Mouse (Mus musculus) neural tube, embryonic 11.5 days (tissue): ENCODE data around the gene Tmem169. TPM values are rescaled to one million over a fixed set of nuclear protein-coding genes. Genes with fewer than 3 reads are reported as not detected.

Experiments used
- ATAC-seq: fragments of 200-750 bp; cut with Nextera tagmentation; 2 replicates; pipeline ENCODE4 v1.8.0; 2017; ENCODE audit warnings: moderate number of reproducible peaks, mild to moderate bottlenecking, moderate TSS enrichment, moderate library complexity; ENCODE audit not compliant: insufficient read depth, low FRiP score, low TSS enrichment
- DNase-seq: peaks from one replicate; pipeline ENCODE4 v3.0.0-alpha.2; 2015; ENCODE audit warnings: low spot score
- H3K27ac ChIP-seq: fragments of 300-500 bp; sonication (generic); 2 replicates; pipeline ENCODE4 v1.5.1; 2014; ENCODE audit warnings: low read depth, mild to moderate bottlenecking, low read length
- H3K27me3 ChIP-seq: fragments of 300-500 bp; sonication (generic); 2 replicates; pipeline ENCODE4 v1.6.1; 2014; ENCODE audit warnings: mild to moderate bottlenecking, low read length, mixed read lengths; ENCODE audit not compliant: control insufficient read depth, insufficient read depth
- H3K36me3 ChIP-seq: fragments of 300-500 bp; sonication (generic); 2 replicates; pipeline ENCODE4 v1.6.1; 2014; ENCODE audit warnings: mild to moderate bottlenecking, low read length, moderate library complexity, mixed read lengths; ENCODE audit not compliant: control insufficient read depth, insufficient read depth
- H3K4me1 ChIP-seq: fragments of 300-500 bp; sonication (generic); 2 replicates; pipeline ENCODE4 v1.6.1; 2014; ENCODE audit warnings: low read length, mixed read lengths; ENCODE audit not compliant: control insufficient read depth, insufficient read depth
- H3K4me2 ChIP-seq: fragments of 300-500 bp; sonication (generic); 2 replicates; pipeline ENCODE4 v1.6.1; 2014; ENCODE audit warnings: low read depth, mild to moderate bottlenecking, moderate library complexity
- H3K4me3 ChIP-seq: fragments of 300-500 bp; sonication (generic); 2 replicates; pipeline ENCODE4 v1.5.1; 2014; ENCODE audit warnings: low read depth, low read length
- H3K9ac ChIP-seq: fragments of 300-500 bp; sonication (generic); 2 replicates; pipeline ENCODE4 v1.6.1; 2014; ENCODE audit warnings: mild to moderate bottlenecking, low read length
- H3K9me3 ChIP-seq: fragments of 300-500 bp; sonication (generic); 2 replicates; pipeline ENCODE4 v1.6.1; 2016; ENCODE audit warnings: low read length; ENCODE audit not compliant: control insufficient read depth
- WGBS: fragments of 180-500 bp; shearing (Covaris S2); extraction: QIAGEN DNeasy Blood & Tissue Kit; methylation state at CpG from one replicate; pipeline ENCODE4 v1.1.7; 2014; 5-methylcytosine and 5-hydroxymethylcytosine counted together
- polyA plus RNA-seq: library from polyadenylated mRNA; unstranded; fragments of >200 nt; fragmentation: Nextera tagmentation; extraction: Ambion mirVana; gene quantifications from 2 replicates; pipeline ENCODE4 v1.2.1, GENCODE M21; 2014

Tmem169 gene
- polyA plus RNA-seq, 1 experiment from 2014 or later: 22.6 TPM

DNA sequence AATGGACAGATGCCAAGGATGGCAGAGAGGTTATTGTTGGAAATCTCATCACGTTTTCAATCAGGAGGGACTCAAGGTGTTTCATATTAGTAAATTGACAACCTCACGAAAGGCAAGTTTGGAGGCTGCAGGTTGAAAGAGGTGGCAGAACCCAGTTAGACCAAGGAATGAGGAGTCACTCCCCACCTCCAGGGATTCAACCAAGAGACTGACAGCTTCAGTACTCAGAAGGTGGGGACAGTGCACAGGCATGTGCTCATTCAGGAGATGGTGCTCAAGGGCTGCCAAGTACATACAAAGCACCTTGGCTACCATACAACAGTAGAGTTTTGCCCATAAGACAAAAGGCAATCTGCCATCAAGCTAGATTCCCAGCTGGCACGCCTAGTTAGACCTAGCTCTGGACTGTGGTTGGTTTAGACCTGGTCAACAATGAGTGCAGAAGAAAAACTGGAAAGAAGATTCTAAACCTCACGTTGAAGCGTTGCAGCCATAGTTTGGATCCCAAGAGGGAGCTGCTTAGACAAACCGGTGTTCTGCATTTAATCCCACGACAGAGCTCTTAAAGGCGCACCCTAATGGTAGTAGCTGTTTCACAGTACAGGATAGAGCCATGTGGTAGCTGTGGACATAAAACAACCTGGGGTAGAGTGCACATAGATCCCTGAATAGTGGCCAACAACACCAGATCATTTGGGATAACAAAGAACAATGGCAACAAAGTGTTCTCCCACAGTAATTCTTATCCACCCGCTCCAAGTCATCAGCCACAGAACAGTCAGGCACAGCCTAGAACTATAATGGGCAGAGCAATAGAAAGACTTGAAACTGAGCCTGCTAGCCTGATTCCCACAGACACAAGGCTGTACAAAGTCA is 27.6 kb upstream of the Tmem169 start:
- 82% methylated on average over 9 of the region's 9 CpGs for WGBS
- ATAC-seq: no peak

DNA sequence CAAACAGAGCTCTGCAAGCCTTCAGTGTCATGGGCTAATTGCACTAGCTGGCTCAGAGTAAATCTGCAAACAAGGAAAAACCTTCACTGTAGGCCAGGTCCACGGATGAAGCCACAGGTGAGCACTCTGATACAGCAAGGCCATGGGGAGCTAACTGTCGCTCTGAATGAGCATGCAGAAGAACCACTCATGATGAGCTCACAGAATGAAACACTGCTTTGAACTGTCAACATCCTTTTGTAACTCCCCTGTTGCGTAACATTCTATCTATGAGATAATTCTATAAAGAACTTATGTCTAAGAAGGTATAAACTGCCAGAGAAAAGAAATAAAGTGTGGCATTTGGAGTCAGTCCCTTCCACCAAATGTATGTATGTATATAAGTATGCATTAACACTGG is 21.1 kb upstream of the Tmem169 start:
- ATAC-seq: no peak
- 92% methylated on average over 3 of the region's 3 CpGs for WGBS
- Histone ChIP-seq H3K9me3 (no peaks in the 10 kb centered on the region), H3K27me3 (no peaks in the 10 kb centered on the region), H3K36me3 (no peaks in the 10 kb centered on the region), H3K4me2 (no peak overlapping the region), H3K9ac (no peak overlapping the region), H3K27ac (no peak overlapping the region), H3K4me3 (no peak overlapping the region), H3K4me1 (no peaks in the 10 kb centered on the region)
- no peak for DNase-seq

More for the DNA sequence above, 27.6 kb upstream of the Tmem169 start:
- Histone ChIP-seq H3K27ac (no peak overlapping the region), H3K9ac (peak overlapping the region; percentile 18; the same call in 1 of the 2 replicates), H3K4me1 (no peaks in the 10 kb centered on the region; the same call in 1 of the 2 replicates), H3K4me2 (no peak overlapping the region), H3K4me3 (no peak overlapping the region), H3K36me3 (no peaks in the 10 kb centered on the region), H3K27me3 (no peaks in the 10 kb centered on the region), H3K9me3 (no peaks in the 10 kb centered on the region)
- DNase-seq: no peak

DNA sequence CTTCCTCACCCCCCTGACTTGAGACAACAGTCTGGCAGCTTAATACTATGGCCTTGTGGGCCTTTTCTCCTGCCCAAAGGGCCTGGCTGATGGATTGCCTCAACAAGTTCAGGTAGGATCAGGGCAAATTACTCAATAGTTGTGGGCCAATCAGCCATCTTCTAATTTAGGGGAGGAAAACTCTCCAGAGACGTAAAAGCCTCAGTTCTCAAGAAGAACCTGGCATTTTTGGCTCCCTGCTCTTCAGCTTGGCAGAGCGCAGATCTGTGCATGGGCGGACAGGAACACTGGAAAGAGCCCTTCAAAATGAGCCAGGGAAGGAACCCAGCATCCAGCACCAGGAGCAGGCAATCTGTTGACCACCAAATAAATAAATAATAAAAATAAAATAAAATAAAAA is 6.1 kb upstream of the Tmem169 start:
- no peak for DNase-seq
- Histone ChIP-seq H3K4me2 (no peak overlapping the region), H3K9ac (no peak overlapping the region), H3K9me3 (no peaks in the 10 kb centered on the region), H3K36me3 (no peaks in the 10 kb centered on the region), H3K27ac (no peak overlapping the region), H3K4me3 (no peak overlapping the region), H3K27me3 (no peaks in the 10 kb centered on the region), H3K4me1 (no peaks in the 10 kb centered on the region)
- 90% methylated on average over 3 of the region's 3 CpGs for WGBS
- no peak for ATAC-seq

DNA sequence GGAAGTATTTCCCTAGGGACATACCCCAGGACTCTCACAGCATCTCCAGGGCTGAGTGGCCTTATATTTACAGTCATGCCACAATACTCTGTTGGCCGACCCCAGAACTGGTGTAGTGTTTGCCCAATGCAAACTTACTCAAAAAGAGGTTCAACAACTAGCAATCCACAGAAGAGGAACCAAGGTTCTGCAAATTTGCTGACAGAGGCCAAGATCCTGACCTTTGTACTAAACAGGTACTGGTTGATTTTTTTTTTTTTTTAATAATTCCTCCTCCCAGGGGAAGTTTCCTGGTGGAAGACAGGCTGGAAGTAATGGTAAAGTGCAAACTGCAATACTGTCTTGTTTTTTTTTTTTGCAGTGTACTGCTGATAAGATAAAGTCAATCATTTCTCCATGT is 1.6 kb upstream of the Tmem169 start:
- no peaks in the 10 kb centered on the region for H3K27me3 ChIP-seq
- no peaks in the 10 kb centered on the region for H3K9me3 ChIP-seq
- H3K4me3 ChIP-seq: no peak overlapping the region
- H3K4me1 ChIP-seq: no peaks in the 10 kb centered on the region; the same call in 1 of the 2 replicates
- H3K27ac ChIP-seq: no peak overlapping the region
- ATAC-seq (no peak), DNase-seq (no peak)
- H3K4me2 ChIP-seq: no peak overlapping the region
- H3K9ac ChIP-seq: no peak overlapping the region
- 83% methylated on average over 1 of the region's 1 CpGs for WGBS
- H3K36me3 ChIP-seq: no peaks in the 10 kb centered on the region

DNA sequence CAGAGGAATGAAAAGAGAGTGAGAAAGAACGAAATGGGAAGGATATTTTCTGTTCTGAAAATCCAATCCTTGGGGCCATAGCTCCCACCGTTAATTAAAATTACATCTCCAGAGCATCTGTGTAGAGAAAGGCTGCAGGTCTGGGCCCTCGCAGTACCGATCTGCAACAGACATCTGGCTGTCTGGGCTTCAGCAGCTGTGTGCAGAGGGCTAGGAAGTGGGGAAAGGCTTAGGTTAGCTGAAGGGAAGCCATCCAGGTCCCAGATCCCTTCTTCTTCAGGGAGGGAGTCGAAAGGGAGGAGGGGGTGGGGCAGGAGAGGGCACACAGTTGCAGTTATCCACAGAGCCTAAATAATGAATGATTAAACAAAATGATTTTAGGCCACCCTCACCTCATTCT is 370 bp downstream of the Tmem169 start:
- Histone ChIP-seq H3K4me1 (no peaks in the 10 kb centered on the region; the same call in 1 of the 2 replicates), H3K4me2 (peak overlapping the region; percentile 73), H3K36me3 (no peaks in the 10 kb centered on the region), H3K9ac (peak overlapping the region; percentile 37), H3K4me3 (peak overlapping the region; percentile 47), H3K27ac (peak overlapping the region; percentile 36; the same call in 1 of the 2 replicates), H3K27me3 (no peaks in the 10 kb centered on the region), H3K9me3 (no peaks in the 10 kb centered on the region)
- no peak for DNase-seq
- ATAC-seq: peak; percentile 36; the same call in 1 of the 2 replicates
- WGBS: 4% methylated on average over 5 of the region's 5 CpGs

DNA sequence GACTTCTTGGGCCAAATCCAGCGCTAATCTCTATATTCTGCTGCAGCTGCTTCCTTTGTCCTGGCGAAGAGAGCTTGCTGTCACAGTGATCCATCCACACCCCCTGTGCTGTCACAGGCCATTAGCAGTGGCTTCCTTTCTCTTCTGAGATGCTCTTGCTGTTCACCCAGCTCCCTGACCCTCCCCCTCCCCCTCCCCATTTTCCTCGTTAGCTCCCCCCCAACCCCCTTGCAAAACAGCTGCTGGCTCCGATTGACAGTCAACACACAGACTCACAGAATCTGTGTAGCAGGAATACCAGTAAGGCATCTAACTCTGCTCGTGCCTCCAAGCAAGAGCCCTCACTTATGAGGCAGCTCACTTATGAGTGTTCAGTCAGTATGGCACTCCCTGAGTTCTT is 2.7 kb downstream of the Tmem169 start:
- no peaks in the 10 kb centered on the region for H3K36me3 ChIP-seq
- peak; percentile 73 for DNase-seq
- no peak; the same call in 1 of the 2 replicates for ATAC-seq
- H3K27me3 ChIP-seq: no peaks in the 10 kb centered on the region
- peak overlapping the region; percentile 49; the same call in 1 of the 2 replicates for H3K27ac ChIP-seq
- no peaks in the 10 kb centered on the region; the same call in 1 of the 2 replicates for H3K4me1 ChIP-seq
- H3K9ac ChIP-seq: 0 out of 2 replicates have a peak overlapping the region, but pooled peaks have one; percentile 14
- no peaks in the 10 kb centered on the region for H3K9me3 ChIP-seq
- H3K4me2 ChIP-seq: peak overlapping the region; percentile 8; the same call in 1 of the 2 replicates
- 25% methylated on average over 5 of the region's 5 CpGs for WGBS
- H3K4me3 ChIP-seq: no peak overlapping the region

DNA sequence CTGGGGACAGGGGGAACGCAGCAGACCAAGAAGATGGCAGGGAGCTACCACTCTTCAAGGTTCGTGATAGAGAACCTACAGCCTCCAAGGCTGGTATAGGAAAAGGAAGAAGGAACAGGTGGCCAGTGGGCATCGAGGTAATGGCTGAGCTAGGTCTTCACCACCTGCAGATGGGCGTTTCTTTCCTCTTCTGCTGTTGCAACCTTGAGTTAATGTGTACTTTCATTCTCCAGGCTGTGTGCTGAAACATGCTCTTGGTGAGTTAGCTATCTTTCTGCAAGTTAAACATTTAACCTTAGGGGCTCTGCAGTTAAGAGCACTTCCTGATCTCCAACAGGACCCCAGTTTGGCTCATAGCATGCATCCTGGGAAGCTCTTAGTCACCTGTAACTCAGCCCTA is 3.7 kb downstream of the Tmem169 start:
- ATAC-seq (no peak), DNase-seq (no peak)
- Histone ChIP-seq H3K27me3 (no peaks in the 10 kb centered on the region), H3K4me2 (no peak overlapping the region), H3K9me3 (no peaks in the 10 kb centered on the region), H3K4me3 (no peak overlapping the region), H3K9ac (no peak overlapping the region), H3K4me1 (no peaks in the 10 kb centered on the region; the same call in 1 of the 2 replicates), H3K27ac (no peak overlapping the region), H3K36me3 (no peaks in the 10 kb centered on the region)
- WGBS: 84% methylated on average over 4 of the region's 4 CpGs

DNA sequence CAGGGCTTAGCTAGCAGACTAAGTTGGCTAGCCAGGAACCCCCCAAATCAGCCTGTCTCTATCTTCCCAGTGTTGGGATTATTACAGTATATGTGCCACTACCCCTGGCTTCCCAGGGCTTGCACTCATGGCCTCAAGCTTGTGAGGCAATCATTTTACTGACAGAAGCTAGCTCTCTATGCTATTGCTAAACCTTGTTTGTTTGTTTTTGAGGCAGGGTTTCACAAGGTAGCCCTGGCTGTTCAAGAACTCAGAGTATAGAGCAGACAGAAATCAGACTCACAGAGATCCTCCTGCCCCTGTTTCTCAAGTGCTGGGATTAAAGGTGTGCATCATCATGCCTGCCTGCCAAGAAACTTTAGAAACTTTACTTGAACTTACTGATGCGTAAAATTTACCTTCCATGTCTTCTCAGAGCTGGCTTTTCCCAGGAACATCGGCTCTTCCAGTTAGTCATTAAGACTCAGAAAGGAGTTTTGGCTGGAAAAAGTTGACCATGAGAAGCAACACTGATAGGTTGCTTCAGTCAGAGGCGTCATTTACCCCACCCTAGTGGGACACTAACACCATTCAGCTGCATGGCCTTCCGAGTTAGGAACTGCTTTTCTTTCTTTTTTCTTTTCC is 4.5 kb downstream of the Tmem169 start:
- 82% methylated on average over 4 of the region's 4 CpGs for WGBS
- ATAC-seq (no peak), DNase-seq (no peak)
- H3K36me3 ChIP-seq: no peaks in the 10 kb centered on the region
- H3K27me3 ChIP-seq: no peaks in the 10 kb centered on the region
- H3K27ac ChIP-seq: no peak overlapping the region
- H3K4me1 ChIP-seq: no peaks in the 10 kb centered on the region; the same call in 1 of the 2 replicates
- H3K4me3 ChIP-seq: no peak overlapping the region
- no peak overlapping the region for H3K9ac ChIP-seq
- no peak overlapping the region for H3K4me2 ChIP-seq
- no peaks in the 10 kb centered on the region for H3K9me3 ChIP-seq
